Mouse (Mus musculus): ENCODE results near the gene Cgn. TPM values are rescaled to one million over a fixed set of nuclear protein-coding genes. Genes with fewer than 3 reads are reported as not detected.

Gene Cgn
- total and polyA plus RNA-seq, 3 experiments = 0.04 to 0.86 TPM; not detected in 1

GRCm38 (mm10) chr3:94793672-94794071 lies 7.4 kb upstream of the Cgn start:
- H3K79me2 ChIP-seq (ENCODE audit: control insufficient read depth, insufficient read depth, low read length, poor library complexity) = no peaks in the 10 kb centered on the region
- H3K27me3 ChIP-seq (ENCODE audit: control insufficient read depth in 1 of 2, insufficient read depth in 2 of 2, low read length in 2 of 2) = peaks cover 0 to 2% of the 10 kb centered on the region in 2 experiments; a peak in 1 of 4 replicates
- peak; percentile 27 for DNase-seq (ENCODE audit: low read depth, low spot score)
- H3K9me3 ChIP-seq (replicated peaks; ENCODE audit: insufficient read depth, low read length) = no peaks in the 10 kb centered on the region
- no peaks in the 10 kb centered on the region for H3K36me3 ChIP-seq (ENCODE audit: control insufficient read depth in 1 of 2, insufficient read depth in 2 of 2, low read length in 2 of 2)
- TF ChIP-seq SMC3 (IDR thresholded peaks at IDR 0.05; ENCODE audit: low read depth, low read length) (no peak), ZC3H11A (IDR thresholded peaks at IDR 0.05; ENCODE audit: low read depth, low read length) (no peak), ZNF384 (IDR thresholded peaks at IDR 0.05; ENCODE audit: low read depth, low read length) (0 out of 2 replicates have a peak, but pooled peaks have one; percentile 6), MEF2A (IDR thresholded peaks at IDR 0.05; ENCODE audit: extremely low read depth, insufficient replicate concordance, low read depth, low read length, poor library complexity, severe bottlenecking) (no peak), EP300 (IDR thresholded peaks at IDR 0.05; ENCODE audit: low read depth in 1 of 2, low read length in 2 of 2) (0 out of 4 replicates have a peak, but pooled peaks have one; percentile 4 to 7), MAZ (IDR thresholded peaks at IDR 0.05; ENCODE audit: low read depth, low read length) (no peak)
- 0 out of 4 replicates have a peak, but pooled peaks cover 0 to 2% of the 10 kb centered on the region in 2 experiments for H3K4me1 ChIP-seq (ENCODE audit: control insufficient read depth in 1 of 2, insufficient read depth in 2 of 2, low read length in 2 of 2)
- no peak overlapping the region for H3K9ac ChIP-seq (ENCODE audit: control insufficient read depth, low read depth, low read length, poor library complexity, severe bottlenecking)
- H3K4me3 ChIP-seq (ENCODE audit: control insufficient read depth in 1 of 2, insufficient read depth in 1 of 2, low read depth in 2 of 2, low read length in 2 of 2) = no peak overlapping the region
- no peak overlapping the region for H3K27ac ChIP-seq (ENCODE audit: control insufficient read depth, low read depth, low read length)

GRCm38 (mm10) chr3:94792258-94792657 lies 6.0 kb upstream of the Cgn start:
- H3K9me3 ChIP-seq (replicated peaks; ENCODE audit: insufficient read depth, low read length) = no peaks in the 10 kb centered on the region
- no peaks in the 10 kb centered on the region for H3K27me3 ChIP-seq (ENCODE audit: control insufficient read depth in 1 of 2, insufficient read depth in 2 of 2, low read length in 2 of 2)
- H3K9ac ChIP-seq (ENCODE audit: control insufficient read depth, low read depth, low read length, poor library complexity, severe bottlenecking) = no peak overlapping the region
- H3K79me2 ChIP-seq (ENCODE audit: control insufficient read depth, insufficient read depth, low read length, poor library complexity) = no peaks in the 10 kb centered on the region
- 0 out of 4 replicates have a peak, but pooled peaks cover 0 to 2% of the 10 kb centered on the region in 2 experiments for H3K4me1 ChIP-seq (ENCODE audit: control insufficient read depth in 1 of 2, insufficient read depth in 2 of 2, low read length in 2 of 2)
- no peak overlapping the region for H3K27ac ChIP-seq (ENCODE audit: control insufficient read depth, low read depth, low read length)
- no peak for TF ChIP-seq TCF12 (IDR thresholded peaks at IDR 0.05; ENCODE audit: low read depth, low read length)
- TF ChIP-seq ZNF384 (IDR thresholded peaks at IDR 0.05; ENCODE audit: low read depth, low read length) = no peak
- no peak for TF ChIP-seq ZKSCAN1 (IDR thresholded peaks at IDR 0.05; ENCODE audit: low read depth, low read length)
- TF ChIP-seq NRF1 (IDR thresholded peaks at IDR 0.05; ENCODE audit: insufficient read depth, low read depth, low read length, poor library complexity, severe bottlenecking) = no peak
- no peak for TF ChIP-seq BHLHE40 (IDR thresholded peaks at IDR 0.05; ENCODE audit: borderline replicate concordance, low read depth, low read length)
- no peak for TF ChIP-seq GATA1 (IDR thresholded peaks at IDR 0.05; ENCODE audit: low read depth, low read length)
- TF ChIP-seq ELF1 (IDR thresholded peaks at IDR 0.05; ENCODE audit: low read depth, low read length) = no peak
- TF ChIP-seq RAD21 (IDR thresholded peaks at IDR 0.05; ENCODE audit: low read depth, low read length) = no peak
- TF ChIP-seq MXI1 (IDR thresholded peaks at IDR 0.05; ENCODE audit: low read depth, low read length) = no peak
- no peak for TF ChIP-seq RCOR1 (IDR thresholded peaks at IDR 0.05; ENCODE audit: low read depth, low read length)
- no peak for TF ChIP-seq ZC3H11A (IDR thresholded peaks at IDR 0.05; ENCODE audit: low read depth, low read length)
- TF ChIP-seq TBP (IDR thresholded peaks at IDR 0.05; ENCODE audit: low read depth, low read length) = no peak
- no peak for TF ChIP-seq MEF2A (IDR thresholded peaks at IDR 0.05; ENCODE audit: extremely low read depth, insufficient replicate concordance, low read depth, low read length, poor library complexity, severe bottlenecking)
- TF ChIP-seq CTCF (IDR thresholded peaks at IDR 0.05 in 2 of 3, conservative IDR thresholded peaks at IDR 0.05 in 1 of 3; ENCODE audit: control insufficient read depth in 1 of 3, insufficient read depth in 1 of 3, low read depth in 2 of 3, low read length in 3 of 3, poor library complexity in 1 of 3, severe bottlenecking in 1 of 3) = no peak
- TF ChIP-seq E2F4 (IDR thresholded peaks at IDR 0.05; ENCODE audit: borderline replicate concordance, low read depth, low read length) = no peak
- no peak for TF ChIP-seq MYC (IDR thresholded peaks at IDR 0.05; ENCODE audit: low read depth, low read length)
- H3K4me3 ChIP-seq (ENCODE audit: control insufficient read depth in 1 of 2, insufficient read depth in 1 of 2, low read depth in 2 of 2, low read length in 2 of 2) = no peak overlapping the region
- H3K36me3 ChIP-seq (ENCODE audit: control insufficient read depth in 1 of 2, insufficient read depth in 2 of 2, low read length in 2 of 2) = no peaks in the 10 kb centered on the region
- DNase-seq (ENCODE audit: low read depth, low spot score) = no peak
